Mouse (Mus musculus) NIH3T3 (cell line): ENCODE results near the gene Spsb2.

Experiments used
- DNase-seq: peaks from one replicate; pipeline ENCODE4 v3.0.0-alpha.2; 2012; ENCODE audit warnings: low read depth

Spsb2 gene

GRCm38 (mm10) chr6:124857840-124858530, 49.5 kb downstream of the Spsb2 start:
- DNase-seq = no peak

- DNase-seq = no peak
Observed at GRCm38 (mm10) chr6:124858561-124859318, 50.3 kb downstream of the Spsb2 start.

- DNase-seq = peak; percentile 95
Observed at GRCm38 (mm10) chr6:124859725-124860124, 51.3 kb downstream of the Spsb2 start.
